Mouse (Mus musculus) forelimb bud, embryonic 11.5 days (tissue): ENCODE measurements around the gene Slc25a23.
"Not testable (repeated sequence)": the region's sequence is repeated elsewhere in the genome, so short reads cannot be mapped to it uniquely, and the experiment has no call there.

Source experiments
- DNase-seq: peaks from one replicate; pipeline ENCODE4 v3.0.0-alpha.2; 2012; ENCODE audit warnings: low read depth, low spot score

Slc25a23 gene

GRCm38 (mm10) chr17:57076916-57077315, 17.3 kb upstream of the Slc25a23 start:
- no peak for DNase-seq

- peak; percentile 18 for DNase-seq
Measured at GRCm38 (mm10) chr17:57070699-57071098, 11.0 kb upstream of the Slc25a23 start.

GRCm38 (mm10) chr17:57070272-57070671, 10.6 kb upstream of the Slc25a23 start:
- DNase-seq: no peak

- no peak for DNase-seq
Measured at GRCm38 (mm10) chr17:57066908-57067307, 7.2 kb upstream of the Slc25a23 start.

GRCm38 (mm10) chr17:57063031-57063430, 3.4 kb upstream of the Slc25a23 start:
- DNase-seq: no peak

- no peak for DNase-seq
Measured at GRCm38 (mm10) chr17:57062548-57062947, 2.9 kb upstream of the Slc25a23 start.

GRCm38 (mm10) chr17:57062011-57062521, 2.4 kb upstream of the Slc25a23 start:
- no peak for DNase-seq

GRCm38 (mm10) chr17:57061069-57061468, 1.4 kb upstream of the Slc25a23 start:
- DNase-seq: no peak

- DNase-seq: peak; percentile 92
Measured at GRCm38 (mm10) chr17:57060231-57060801, 653 bp upstream of the Slc25a23 start.

- no peak for DNase-seq
Measured at GRCm38 (mm10) chr17:57058891-57059485, 675 bp downstream of the Slc25a23 start, which contains the start of gene Crb3. Gene Crb3 (plus strand): TSS chr17:57059105.

- DNase-seq: no peak
Measured at GRCm38 (mm10) chr17:57056246-57056645, 3.4 kb downstream of the Slc25a23 start.

GRCm38 (mm10) chr17:57051679-57052078, 8.0 kb downstream of the Slc25a23 start:
- DNase-seq: not testable (repeated sequence)

GRCm38 (mm10) chr17:57048816-57049215, 10.8 kb downstream of the Slc25a23 start:
- DNase-seq: no peak

GRCm38 (mm10) chr17:57047406-57047805, 12.3 kb downstream of the Slc25a23 start:
- no peak for DNase-seq

GRCm38 (mm10) chr17:57041554-57041953, 18.1 kb downstream of the Slc25a23 start, which contains the start of gene Slc25a41:
Gene Slc25a41 (minus strand): TSS chr17:57041654.
- no peak for DNase-seq

GRCm38 (mm10) chr17:57038978-57039377, 20.7 kb downstream of the Slc25a23 start:
- DNase-seq: no peak

GRCm38 (mm10) chr17:57032854-57033253, 26.8 kb downstream of the Slc25a23 start:
- DNase-seq: no peak

- DNase-seq: peak; percentile 100
Measured at GRCm38 (mm10) chr17:57031661-57032420, 27.8 kb downstream of the Slc25a23 start.

- DNase-seq: no peak
Measured at GRCm38 (mm10) chr17:57030931-57031660, 28.6 kb downstream of the Slc25a23 start, which contains the start of gene Khsrp. Gene Khsrp (minus strand): TSS chr17:57031522.

- no peak for DNase-seq
Measured at GRCm38 (mm10) chr17:57029691-57030090, 30.0 kb downstream of the Slc25a23 start.

- no peak for DNase-seq
Measured at GRCm38 (mm10) chr17:57027471-57027870, 32.2 kb downstream of the Slc25a23 start.

GRCm38 (mm10) chr17:57020960-57021359, 38.7 kb downstream of the Slc25a23 start:
- no peak for DNase-seq
